Mouse (Mus musculus): Measurements from ENCODE around the gene Myo1f.

Gene Myo1f

GRCm38 (mm10) chr17:33555223-33555855 is at the start of gene Myo1f:
Myo1f (plus strand) TSS chr17:33555707.
- in situ Hi-C loops (cut with MboI, MseI), result loop anchor here (10.0 kb wide), 1 partner anchor 519 kb away; no protein-coding TSS in a partner anchor

GRCm38 (mm10) chr17:33508386-33508785 is 47.1 kb upstream of the Myo1f start:
- in situ Hi-C loops (cut with MboI, MseI), result no loop called here

- in situ Hi-C loops (cut with MboI, MseI), result no loop called here
Measured at GRCm38 (mm10) chr17:33510172-33510571, 45.3 kb upstream of the Myo1f start.

GRCm38 (mm10) chr17:33512441-33513415 is 42.8 kb upstream of the Myo1f start:
- in situ Hi-C loops (cut with MboI, MseI), result no loop called here

GRCm38 (mm10) chr17:33513874-33514273 is 41.6 kb upstream of the Myo1f start:
- in situ Hi-C loops (cut with MboI, MseI), result no loop called here

GRCm38 (mm10) chr17:33520366-33520765 is 35.1 kb upstream of the Myo1f start:
- in situ Hi-C loops (cut with MboI, MseI), result no loop called here

GRCm38 (mm10) chr17:33523431-33523917 is 32.0 kb upstream of the Myo1f start:
- in situ Hi-C loops (cut with MboI, MseI), result no loop called here

GRCm38 (mm10) chr17:33523918-33524755 is 31.4 kb upstream of the Myo1f start, which contains the start of gene Adamts10:
Adamts10 (plus strand) TSS chr17:33524204.
- in situ Hi-C loops (cut with MboI, MseI), result no loop called here

- in situ Hi-C loops (cut with MboI, MseI), result no loop called here
Measured at GRCm38 (mm10) chr17:33524806-33525373, 30.6 kb upstream of the Myo1f start.

- in situ Hi-C loops (cut with MboI, MseI), result no loop called here
Measured at GRCm38 (mm10) chr17:33526506-33526905, 29.0 kb upstream of the Myo1f start.

GRCm38 (mm10) chr17:33539106-33539675 is 16.3 kb upstream of the Myo1f start:
- in situ Hi-C loops (cut with MboI, MseI), result no loop called here

- in situ Hi-C loops (cut with MboI, MseI), result no loop called here
Measured at GRCm38 (mm10) chr17:33539878-33540277, 15.6 kb upstream of the Myo1f start.

GRCm38 (mm10) chr17:33549212-33549611 is 6.3 kb upstream of the Myo1f start:
- in situ Hi-C loops (cut with MboI, MseI), result no loop called here

- in situ Hi-C loops (cut with MboI, MseI), result loop anchor here (10.0 kb wide), 1 partner anchor 524 kb away; no protein-coding TSS in a partner anchor
Measured at GRCm38 (mm10) chr17:33550388-33550787, 5.1 kb upstream of the Myo1f start.

GRCm38 (mm10) chr17:33552113-33552512 is 3.4 kb upstream of the Myo1f start:
- in situ Hi-C loops (cut with MboI, MseI), result loop anchor here (10.0 kb wide), 1 partner anchor 523 kb away; no protein-coding TSS in a partner anchor

- in situ Hi-C loops (cut with MboI, MseI), result loop anchor here (10.0 kb wide), 1 partner anchor 522 kb away; no protein-coding TSS in a partner anchor
Measured at GRCm38 (mm10) chr17:33552964-33553363, 2.5 kb upstream of the Myo1f start.

GRCm38 (mm10) chr17:33554536-33554935 is 971 bp upstream of the Myo1f start:
- in situ Hi-C loops (cut with MboI, MseI), result loop anchor here (10.0 kb wide), 1 partner anchor 520 kb away; no protein-coding TSS in a partner anchor

- in situ Hi-C loops (cut with MboI, MseI), result loop anchor here (10.0 kb wide), 1 partner anchor 517 kb away; no protein-coding TSS in a partner anchor
Measured at GRCm38 (mm10) chr17:33557922-33558321, 2.4 kb downstream of the Myo1f start.

- in situ Hi-C loops (cut with MboI, MseI), result no loop called here
Measured at GRCm38 (mm10) chr17:33563527-33564076, 8.1 kb downstream of the Myo1f start.

GRCm38 (mm10) chr17:33564599-33564998 is 9.1 kb downstream of the Myo1f start:
- in situ Hi-C loops (cut with MboI, MseI), result no loop called here

All from T-helper 1 cell (primary cell).